Mouse (Mus musculus): Measurements from ENCODE around the gene Calm1. TPM values are rescaled to one million over a fixed set of nuclear protein-coding genes. Genes with fewer than 3 reads are reported as not detected.
A peak's percentile ranks its signal among the peaks of the same experiment; 100 is the strongest.

Calm1 gene
- polyA plus RNA-seq, 1 experiment from 2014 or later: 2,576 TPM

GRCm38 (mm10) chr12:100201838-100202237 lies 2.6 kb downstream of the Calm1 start:
- Histone ChIP-seq H3K36me3 (ENCODE audit: control insufficient read depth, insufficient read depth, low read length) (peaks cover 27% of the 10 kb centered on the region), H3K4me2 (ENCODE audit: low read depth, low read length) (peak overlapping the region; percentile 68), H3K4me1 (ENCODE audit: control insufficient read depth, insufficient read depth, low read length) (peaks cover 11% of the 10 kb centered on the region), H3K27me3 (replicated peaks; ENCODE audit: control insufficient read depth, insufficient read depth, low read length) (no peaks in the 10 kb centered on the region), H3K27ac (ENCODE audit: low read length) (0 out of 2 replicates have a peak overlapping the region, but pooled peaks have one; percentile 29), H3K4me3 (ENCODE audit: low read length) (peak overlapping the region; percentile 98), H3K9me3 (ENCODE audit: control insufficient read depth, low read length) (no peaks in the 10 kb centered on the region), H3K9ac (ENCODE audit: low read depth, low read length) (0 out of 2 replicates have a peak overlapping the region, but pooled peaks have one; percentile 55)
- under 1% methylated on average over 13 of the region's 13 CpGs for WGBS
- ATAC-seq: peak; percentile 27

GRCm38 (mm10) chr12:100203759-100204158 lies 4.5 kb downstream of the Calm1 start:
- peaks cover 9% of the 10 kb centered on the region for H3K4me1 ChIP-seq (ENCODE audit: control insufficient read depth, insufficient read depth, low read length)
- no peak for ATAC-seq
- H3K36me3 ChIP-seq (ENCODE audit: control insufficient read depth, insufficient read depth, low read length): peaks cover 29% of the 10 kb centered on the region
- H3K27ac ChIP-seq (ENCODE audit: low read length): no peak overlapping the region
- no peak overlapping the region for H3K4me3 ChIP-seq (ENCODE audit: low read length)
- H3K9ac ChIP-seq (ENCODE audit: low read depth, low read length): no peak overlapping the region
- no peak overlapping the region for H3K4me2 ChIP-seq (ENCODE audit: low read depth, low read length)
- 68% methylated on average over 3 of the region's 3 CpGs for WGBS
- no peaks in the 10 kb centered on the region for H3K27me3 ChIP-seq (replicated peaks; ENCODE audit: control insufficient read depth, insufficient read depth, low read length)
- no peaks in the 10 kb centered on the region for H3K9me3 ChIP-seq (ENCODE audit: control insufficient read depth, low read length)

- Histone ChIP-seq H3K27me3 (replicated peaks; ENCODE audit: control insufficient read depth, insufficient read depth, low read length) (no peaks in the 10 kb centered on the region), H3K27ac (ENCODE audit: low read length) (no peak overlapping the region), H3K9me3 (ENCODE audit: control insufficient read depth, low read length) (no peaks in the 10 kb centered on the region), H3K36me3 (ENCODE audit: control insufficient read depth, insufficient read depth, low read length) (peaks cover 29% of the 10 kb centered on the region), H3K4me3 (ENCODE audit: low read length) (no peak overlapping the region), H3K9ac (ENCODE audit: low read depth, low read length) (no peak overlapping the region), H3K4me2 (ENCODE audit: low read depth, low read length) (no peak overlapping the region), H3K4me1 (ENCODE audit: control insufficient read depth, insufficient read depth, low read length) (peaks cover 9% of the 10 kb centered on the region)
- no peak for ATAC-seq
- 91% methylated on average over 8 of the region's 8 CpGs for WGBS
Measured at GRCm38 (mm10) chr12:100205156-100205555, 5.9 kb downstream of the Calm1 start.

- H3K36me3 ChIP-seq (ENCODE audit: control insufficient read depth, insufficient read depth, low read length): peaks cover 29% of the 10 kb centered on the region
- no peak overlapping the region for H3K9ac ChIP-seq (ENCODE audit: low read depth, low read length)
- no peak overlapping the region for H3K4me3 ChIP-seq (ENCODE audit: low read length)
- H3K4me1 ChIP-seq (ENCODE audit: control insufficient read depth, insufficient read depth, low read length): peaks cover 19% of the 10 kb centered on the region
- WGBS: 68% methylated on average over 3 of the region's 3 CpGs
- ATAC-seq: no peak
- no peaks in the 10 kb centered on the region for H3K27me3 ChIP-seq (replicated peaks; ENCODE audit: control insufficient read depth, insufficient read depth, low read length)
- no peak overlapping the region for H3K4me2 ChIP-seq (ENCODE audit: low read depth, low read length)
- no peak overlapping the region for H3K27ac ChIP-seq (ENCODE audit: low read length)
- no peaks in the 10 kb centered on the region for H3K9me3 ChIP-seq (ENCODE audit: control insufficient read depth, low read length)
Measured at GRCm38 (mm10) chr12:100206521-100206920, 7.3 kb downstream of the Calm1 start.

GRCm38 (mm10) chr12:100206926-100207325 lies 7.7 kb downstream of the Calm1 start:
- no peaks in the 10 kb centered on the region for H3K9me3 ChIP-seq (ENCODE audit: control insufficient read depth, low read length)
- H3K27ac ChIP-seq (ENCODE audit: low read length): no peak overlapping the region
- 88% methylated on average over 5 of the region's 5 CpGs for WGBS
- no peak overlapping the region for H3K4me3 ChIP-seq (ENCODE audit: low read length)
- H3K27me3 ChIP-seq (replicated peaks; ENCODE audit: control insufficient read depth, insufficient read depth, low read length): no peaks in the 10 kb centered on the region
- peaks cover 22% of the 10 kb centered on the region for H3K4me1 ChIP-seq (ENCODE audit: control insufficient read depth, insufficient read depth, low read length)
- peaks cover 29% of the 10 kb centered on the region for H3K36me3 ChIP-seq (ENCODE audit: control insufficient read depth, insufficient read depth, low read length)
- no peak overlapping the region for H3K4me2 ChIP-seq (ENCODE audit: low read depth, low read length)
- ATAC-seq: no peak
- no peak overlapping the region for H3K9ac ChIP-seq (ENCODE audit: low read depth, low read length)

- H3K36me3 ChIP-seq (ENCODE audit: control insufficient read depth, insufficient read depth, low read length): peaks cover 12% of the 10 kb centered on the region
- H3K27me3 ChIP-seq (replicated peaks; ENCODE audit: control insufficient read depth, insufficient read depth, low read length): no peaks in the 10 kb centered on the region
- no peaks in the 10 kb centered on the region for H3K9me3 ChIP-seq (ENCODE audit: control insufficient read depth, low read length)
- ATAC-seq: no peak
- no peak overlapping the region for H3K4me2 ChIP-seq (ENCODE audit: low read depth, low read length)
- no peak overlapping the region for H3K9ac ChIP-seq (ENCODE audit: low read depth, low read length)
- 78% methylated on average over 10 of the region's 10 CpGs for WGBS
- no peak overlapping the region for H3K4me3 ChIP-seq (ENCODE audit: low read length)
- peaks cover 18% of the 10 kb centered on the region for H3K4me1 ChIP-seq (ENCODE audit: control insufficient read depth, insufficient read depth, low read length)
- peak overlapping the region; percentile 30; the same call in 1 of the 2 replicates for H3K27ac ChIP-seq (ENCODE audit: low read length)
Measured at GRCm38 (mm10) chr12:100209701-100210478, 10.7 kb downstream of the Calm1 start.

GRCm38 (mm10) chr12:100210973-100211372 lies 11.7 kb downstream of the Calm1 start:
- Histone ChIP-seq H3K4me1 (ENCODE audit: control insufficient read depth, insufficient read depth, low read length) (peaks cover 18% of the 10 kb centered on the region), H3K27ac (ENCODE audit: low read length) (peak overlapping the region; percentile 30), H3K4me3 (ENCODE audit: low read length) (no peak overlapping the region), H3K36me3 (ENCODE audit: control insufficient read depth, insufficient read depth, low read length) (peaks cover 6% of the 10 kb centered on the region), H3K4me2 (ENCODE audit: low read depth, low read length) (no peak overlapping the region), H3K9me3 (ENCODE audit: control insufficient read depth, low read length) (no peaks in the 10 kb centered on the region), H3K27me3 (replicated peaks; ENCODE audit: control insufficient read depth, insufficient read depth, low read length) (no peaks in the 10 kb centered on the region), H3K9ac (ENCODE audit: low read depth, low read length) (no peak overlapping the region)
- WGBS: 24% methylated on average over 5 of the region's 5 CpGs
- peak; percentile 81 for ATAC-seq

- WGBS: 76% methylated on average over 5 of the region's 5 CpGs
- Histone ChIP-seq H3K9me3 (ENCODE audit: control insufficient read depth, low read length) (no peaks in the 10 kb centered on the region), H3K4me1 (ENCODE audit: control insufficient read depth, insufficient read depth, low read length) (peaks cover 18% of the 10 kb centered on the region), H3K4me3 (ENCODE audit: low read length) (no peak overlapping the region), H3K27me3 (replicated peaks; ENCODE audit: control insufficient read depth, insufficient read depth, low read length) (no peaks in the 10 kb centered on the region), H3K4me2 (ENCODE audit: low read depth, low read length) (no peak overlapping the region), H3K36me3 (ENCODE audit: control insufficient read depth, insufficient read depth, low read length) (peaks cover 4% of the 10 kb centered on the region), H3K9ac (ENCODE audit: low read depth, low read length) (no peak overlapping the region), H3K27ac (ENCODE audit: low read length) (peak overlapping the region; percentile 74)
- ATAC-seq: no peak; the same call in 1 of the 2 replicates
Measured at GRCm38 (mm10) chr12:100211453-100212185, 12.4 kb downstream of the Calm1 start.

- peak overlapping the region; percentile 74 for H3K27ac ChIP-seq (ENCODE audit: low read length)
- ATAC-seq: peak; percentile 74
Measured at GRCm38 (mm10) chr12:100212397-100212796, 13.2 kb downstream of the Calm1 start.

More at GRCm38 (mm10) chr12:100212397-100212796, 13.2 kb downstream of the Calm1 start:
- 29% methylated on average over 3 of the region's 3 CpGs for WGBS
- Histone ChIP-seq H3K36me3 (ENCODE audit: control insufficient read depth, insufficient read depth, low read length) (no peaks in the 10 kb centered on the region; the same call in 1 of the 2 replicates), H3K9me3 (ENCODE audit: control insufficient read depth, low read length) (no peaks in the 10 kb centered on the region), H3K27me3 (replicated peaks; ENCODE audit: control insufficient read depth, insufficient read depth, low read length) (no peaks in the 10 kb centered on the region), H3K4me1 (ENCODE audit: control insufficient read depth, insufficient read depth, low read length) (peaks cover 18% of the 10 kb centered on the region), H3K4me2 (ENCODE audit: low read depth, low read length) (no peak overlapping the region), H3K9ac (ENCODE audit: low read depth, low read length) (no peak overlapping the region), H3K4me3 (ENCODE audit: low read length) (no peak overlapping the region)
